Mouse (Mus musculus) gastrocnemius, adult 8-10 months (tissue): ENCODE measurements around the gene Cd244a. TPM values are rescaled to one million over a fixed set of nuclear protein-coding genes. Genes with fewer than 3 reads are reported as not detected.

Experiments used
- DNase-seq, 2 experiments: peaks; one replicate each; pipeline ENCODE4 v3.0.0; 2022; ENCODE audit warnings: low spot score in 2 of 2
- microRNA-seq: library from miRNA; unstranded; fragments of <30 nt; microRNA quantifications from one replicate; pipeline ENCODE4 v1.2.0, GENCODE M21; 2022
- total RNA-seq, 4 experiments: library from RNA; stranded (reverse); gene quantifications; 2 replicates each; pipeline ENCODE4 v1.2.4; 2022

Cd244a gene
- total RNA-seq, 4 experiments from 2014 or later = 0.19 TPM; not detected in 3

DNA sequence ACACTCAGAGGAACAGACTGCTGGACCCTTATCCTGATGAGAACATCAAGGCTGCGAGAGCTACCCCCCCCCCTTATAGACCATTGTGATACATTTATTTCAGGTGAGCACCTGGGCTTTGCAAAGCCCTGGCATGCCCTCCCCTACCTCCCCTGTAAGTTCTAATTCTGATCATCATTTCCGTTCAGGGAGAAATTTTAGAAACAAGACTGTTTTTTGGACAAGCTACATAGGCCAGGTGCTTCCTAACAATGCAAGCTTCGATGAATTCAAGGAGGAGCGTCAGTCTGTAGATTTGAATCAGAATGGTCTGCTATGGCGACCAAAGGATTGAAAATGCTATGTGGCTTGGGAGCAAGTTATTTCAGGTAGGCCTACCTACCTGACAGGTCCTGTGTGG lies 88.7 kb downstream of the Cd244a start:
- DNase-seq = no peak

GRCm38 (mm10) chr1:171648840-171649239 lies 89.8 kb downstream of the Cd244a start:
- DNase-seq = no peak

GRCm38 (mm10) chr1:171652734-171653133 lies 93.7 kb downstream of the Cd244a start, which contains the start of gene Slamf7:
Slamf7 (minus strand) TSS chr1:171653035.
- no peak for DNase-seq

DNA sequence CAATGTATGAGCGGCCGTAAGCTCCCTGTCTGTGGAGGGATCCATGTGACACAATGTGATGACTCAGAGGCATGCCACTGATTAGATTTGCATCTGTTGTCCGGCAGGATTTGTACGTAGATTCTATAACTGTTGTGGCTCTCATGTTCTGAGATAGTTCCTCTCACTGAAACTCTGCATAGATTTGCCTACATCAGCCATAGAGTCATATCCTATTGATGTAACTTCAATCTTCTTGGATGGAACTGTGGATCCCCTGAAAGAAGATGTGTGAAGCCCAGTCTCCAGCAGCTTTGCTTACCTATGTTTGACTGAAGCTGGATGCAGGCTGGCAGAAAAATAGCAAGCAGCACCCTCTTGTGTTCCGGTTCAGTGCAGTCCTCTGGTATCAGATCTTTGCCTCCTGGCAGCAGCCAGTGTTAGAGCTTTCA lies 99.6 kb downstream of the Cd244a start:
- no peak for DNase-seq

Small RNA genes within 50 kb of the gene (microRNA-seq; reads per million reads assigned to microRNA genes)
- not detected for gene Mir7683

Other genes starting within 250 kb of the Cd244a start
- gene Dedd, start 230.0 kb upstream of the Cd244a start, total RNA-seq = 10 to 100 TPM; 31.9 to 39.7 (median 37.3) TPM
- gene Nit1, start 213.5 kb upstream of the Cd244a start, total RNA-seq = 10 to 100 TPM; 25.6 to 30.3 (median 29.0) TPM
- gene Pfdn2, start 213.5 kb upstream of the Cd244a start, total RNA-seq = 100 to 1,000 TPM in 2 of 4 experiments, 10 to 100 TPM in 2; 46.7 to 104 (median 77.5) TPM
- not detected for gene Klhdc9, start 198.4 kb upstream of the Cd244a start, total RNA-seq
- gene Nectin4, start 189.1 kb upstream of the Cd244a start, total RNA-seq = not detected
- under 1 TPM; 0.34 to 0.63 (median 0.44) TPM for gene Arhgap30, start 170.2 kb upstream of the Cd244a start, total RNA-seq
- gene Usf1, start 147.9 kb upstream of the Cd244a start, total RNA-seq = 10 to 100 TPM; 29.3 to 35.5 (median 33.0) TPM
- under 1 TPM in 2 of 4 experiments, not detected in 2; 0.51 to 0.58 TPM for gene Tstd1, start 140.3 kb upstream of the Cd244a start, total RNA-seq
- 1 to 10 TPM; 3.6 to 5.9 (median 4.2) TPM for gene F11r, start 121.7 kb upstream of the Cd244a start, total RNA-seq
- gene Alyref2, start 55.7 kb upstream of the Cd244a start, total RNA-seq = 1 to 10 TPM in 3 of 4 experiments, under 1 TPM in 1; 0.90 to 1.3 (median 1.2) TPM
- gene Itln1, start 23.9 kb upstream of the Cd244a start, total RNA-seq = not detected
- under 1 TPM in 2 of 4 experiments, not detected in 2; 0.18 to 0.27 TPM for gene Ly9, start 48.2 kb downstream of the Cd244a start, total RNA-seq
- gene Slamf7, start 93.8 kb downstream of the Cd244a start, total RNA-seq = under 1 TPM in 1 of 4 experiments, not detected in 3; 0.65 TPM
- under 1 TPM in 3 of 4 experiments, not detected in 1; 0.48 to 0.56 (median 0.49) TPM for gene Cd48, start 122.8 kb downstream of the Cd244a start, total RNA-seq
- gene Slamf1, start 207.9 kb downstream of the Cd244a start, total RNA-seq = under 1 TPM in 2 of 4 experiments, not detected in 2; 0.05 to 0.07 TPM